Mouse (Mus musculus): ENCODE measurements at regions not wholly inside any gene's neighbourhood (a gene's known extent, or its start where the extent isn't known, plus 50 kb on each side); places are given as distances from the start of the nearest gene placed in this dataset.

DNA sequence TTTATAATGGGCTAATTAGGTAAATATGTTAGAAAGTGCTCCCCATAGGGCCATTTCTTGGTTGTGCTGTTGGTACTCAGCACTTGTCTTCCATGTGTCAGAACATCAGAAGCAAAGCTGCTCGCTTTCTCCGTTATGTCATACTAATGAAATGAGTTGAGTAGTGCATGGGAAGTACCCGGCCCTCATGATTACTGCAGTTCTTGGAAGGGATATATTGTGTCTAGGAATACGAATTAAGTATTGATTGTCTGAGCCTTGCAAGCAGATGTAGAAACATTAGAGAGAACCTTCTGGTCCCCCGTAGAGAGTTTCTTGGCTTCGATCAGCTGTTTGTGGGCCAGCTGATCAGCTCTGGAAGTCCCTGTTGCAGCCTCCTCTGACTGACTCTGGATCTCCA lies 255.7 kb downstream of the Zfp619 start:
- no peak for TF ChIP-seq CTCF (IDR thresholded peaks at IDR 0.05; ENCODE audit: borderline replicate concordance, insufficient read depth, low read depth, low read length)
- no peak for TF ChIP-seq POLR2A (IDR thresholded peaks at IDR 0.05; ENCODE audit: borderline replicate concordance, insufficient read depth, low read length)

Data from cerebellum, adult 2 months (tissue).